Mouse (Mus musculus) pancreas, adult 10 weeks (tissue): ENCODE measurements around the gene Gm20449. TPM values are rescaled to one million over a fixed set of nuclear protein-coding genes. Genes with fewer than 3 reads are reported as not detected.

ENCODE experiments used
- polyA plus RNA-seq: library from polyadenylated mRNA; stranded (reverse); fragments of 350-450 nt; fragmentation: Illumina TruSeq; extraction: RNeasy Lipid Tissue Mini Kit (QIAGEN cat#74804); gene quantifications from one replicate; pipeline ENCODE4 v1.2.3, GENCODE M21; 2015; ENCODE audit warnings: low read depth, low replicate concordance; ENCODE audit not compliant: insufficient read depth

Gene Gm20449
- polyA plus RNA-seq, result not detected

GRCm38 (mm10) chr7:41499389-41500049 lies at the start of gene Gm20449, which contains the start of gene AW146154:
TSS of gene Gm20449 (minus strand) at chr7:41499417.
TSS of gene AW146154 (minus strand) at chr7:41499890.

GRCm38 (mm10) chr7:41448596-41448995 lies 50.6 kb downstream of the Gm20449 start, which contains the start of gene Vmn2r57:
TSS of gene Vmn2r57 (minus strand) at chr7:41448696.

GRCm38 (mm10) chr7:41393048-41393971 lies 105.9 kb downstream of the Gm20449 start, which contains the start of gene AI987944:
TSS of gene AI987944 (minus strand) at chr7:41393379.

Other genes starting within 250 kb of the Gm20449 start
- 4.7 TPM for gene AI987944, start 106.0 kb downstream of the Gm20449 start, polyA plus RNA-seq
- not detected for gene Vmn2r57, start 50.7 kb downstream of the Gm20449 start, polyA plus RNA-seq
- gene AW146154, start 473 bp upstream of the Gm20449 start, polyA plus RNA-seq, result 3.2 TPM
- gene Gm6871, start 74.2 kb upstream of the Gm20449 start, polyA plus RNA-seq, result not detected
- 3.3 TPM for gene 2610021A01Rik, start 99.8 kb upstream of the Gm20449 start, polyA plus RNA-seq
- gene Zfp788, start 133.8 kb upstream of the Gm20449 start, polyA plus RNA-seq, result 2.6 TPM